Mouse (Mus musculus) midbrain, postnatal 0 days (tissue): Measurements from ENCODE around the gene Fbxw9. TPM values are rescaled to one million over a fixed set of nuclear protein-coding genes. Genes with fewer than 3 reads are reported as not detected.
A peak's percentile ranks its signal among the peaks of the same experiment; 100 is the strongest.

Source experiments
- ATAC-seq: fragments of 200-750 bp; cut with Nextera tagmentation; 2 replicates; pipeline ENCODE4 v1.8.0; 2017; ENCODE audit warnings: moderate number of reproducible peaks, mild to moderate bottlenecking, moderate TSS enrichment, moderate library complexity; ENCODE audit not compliant: low FRiP score
- DNase-seq: peaks from one replicate; pipeline ENCODE4 v3.0.0-alpha.2; 2015; ENCODE audit warnings: low spot score
- H3K27ac ChIP-seq: fragments of 300-500 bp; sonication (generic); 2 replicates; pipeline ENCODE4 v1.5.1; 2014; ENCODE audit warnings: low read depth, mild to moderate bottlenecking, low read length, mixed read lengths
- H3K27me3 ChIP-seq: fragments of 300-500 bp; sonication (generic); 2 replicates; pipeline ENCODE4 v1.6.1; 2014; ENCODE audit warnings: low read length, control low read depth, mixed read lengths; ENCODE audit not compliant: insufficient read depth
- H3K36me3 ChIP-seq: fragments of 300-500 bp; sonication (generic); 2 replicates; pipeline ENCODE4 v1.6.1; 2014; ENCODE audit warnings: low read length, control low read depth, mixed read lengths; ENCODE audit not compliant: insufficient read depth
- H3K4me1 ChIP-seq: fragments of 300-500 bp; sonication (generic); 2 replicates; pipeline ENCODE4 v1.6.1; 2014; ENCODE audit warnings: mild to moderate bottlenecking, control low read depth, antibody characterized with exemption, low read length, mixed read lengths; ENCODE audit not compliant: insufficient read depth
- H3K4me2 ChIP-seq: fragments of 300-500 bp; sonication (generic); 2 replicates; pipeline ENCODE4 v1.6.1; 2014; ENCODE audit warnings: low read depth, mild to moderate bottlenecking, low read length, mixed read lengths; ENCODE audit not compliant: poor library complexity, severe bottlenecking
- H3K4me3 ChIP-seq: fragments of 300-500 bp; sonication (generic); 2 replicates; pipeline ENCODE4 v1.5.1; 2014; ENCODE audit warnings: low read depth, mild to moderate bottlenecking, low read length, moderate library complexity
- H3K9ac ChIP-seq: fragments of 300-500 bp; sonication (generic); replicated peaks from 2 replicates; pipeline ENCODE4 v1.6.1; 2014; ENCODE audit warnings: mild to moderate bottlenecking, low read length, moderate library complexity, mixed read lengths; ENCODE audit not compliant: poor library complexity, severe bottlenecking
- H3K9me3 ChIP-seq: fragments of 300-500 bp; sonication (generic); 2 replicates; pipeline ENCODE4 v1.6.1; 2016; ENCODE audit warnings: low read length, control low read depth
- CTCF ChIP-seq: IDR thresholded peaks from 2 replicates; pipeline ENCODE4 v1.5.1; 2016; ENCODE audit warnings: antibody characterized with exemption, mild to moderate bottlenecking
- WGBS: fragments of 180-500 bp; shearing (Covaris S2); extraction: QIAGEN DNeasy Blood & Tissue Kit; methylation state at CpG from one replicate; pipeline ENCODE4 v1.1.7; 2014; 5-methylcytosine and 5-hydroxymethylcytosine counted together
- polyA plus RNA-seq: library from polyadenylated mRNA; unstranded; fragments of >200 nt; fragmentation: Nextera tagmentation; extraction: Ambion mirVana; gene quantifications from 2 replicates; pipeline ENCODE4 v1.2.1, GENCODE M21; 2015
- total RNA-seq: library from RNA; depleted of rRNA; stranded (reverse); fragments of >200 nt; gene quantifications from 2 replicates; pipeline ENCODE4 v1.2.3, GENCODE M21; 2014

The Fbxw9 gene
- total and polyA plus RNA-seq, 2 experiments from 2014 or later, result 92.1 to 113 TPM

DNA sequence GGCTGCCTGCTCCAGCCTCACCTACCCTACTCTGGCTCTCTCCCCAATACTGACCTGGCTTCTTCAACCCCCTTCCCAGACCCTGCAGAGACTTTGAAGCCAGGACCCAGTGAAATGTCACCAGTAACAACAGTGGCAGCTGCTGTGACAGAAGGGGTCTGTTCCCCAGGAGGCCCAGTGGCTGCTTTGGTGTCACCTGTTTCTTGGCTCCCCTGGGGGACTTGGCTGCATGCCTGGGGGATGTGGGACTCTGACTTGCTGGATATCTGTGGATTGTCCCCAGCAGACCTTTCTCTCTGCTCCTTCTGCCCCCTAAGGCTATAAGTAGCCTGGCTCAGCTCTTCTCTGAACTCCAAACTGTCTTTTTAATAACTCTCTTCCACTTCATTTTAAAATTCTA, 8.1 kb downstream of the Fbxw9 start, which contains the start of gene Gm5741:
Gm5741 (minus strand) TSS at position 1 of the 400 bp plus-strand sequence.
- Histone ChIP-seq H3K4me2 (no peak within 1 kb of the TSS), H3K36me3 (peaks cover 32% of the 10 kb centered on the region), H3K9me3 (no peaks in the 10 kb centered on the region), H3K4me3 (no peak within 1 kb of the TSS), H3K4me1 (no peaks in the 10 kb centered on the region), H3K9ac (no peak within 1 kb of the TSS), H3K27me3 (no peaks in the 10 kb centered on the region), H3K27ac (no peak within 1 kb of the TSS)
- no peak for ATAC-seq
- no peak for TF ChIP-seq CTCF
- DNase-seq, result no peak

DNA sequence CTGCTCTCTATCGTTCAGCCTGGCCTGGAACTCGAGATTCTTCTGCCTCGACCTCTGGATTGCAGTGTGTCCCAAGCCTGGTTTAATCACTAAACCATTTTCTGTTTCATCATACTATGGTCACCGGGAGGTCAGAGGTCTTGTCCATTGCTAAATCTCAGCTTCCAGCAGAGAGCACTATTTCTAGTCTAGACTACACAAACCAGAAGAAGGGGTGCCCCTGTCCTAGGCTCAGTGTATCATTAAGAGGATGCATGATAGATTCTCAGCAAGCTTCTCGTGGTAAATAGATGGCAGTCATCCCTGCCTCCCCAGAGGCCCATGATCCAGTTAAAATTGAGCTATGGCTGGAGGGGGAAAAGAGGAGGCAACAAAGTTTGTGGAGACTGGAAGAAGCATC, 11.2 kb downstream of the Fbxw9 start:
- peaks cover 40% of the 10 kb centered on the region for H3K36me3 ChIP-seq
- H3K27ac ChIP-seq, result peak overlapping the region; percentile 91
- TF ChIP-seq CTCF, result no peak
- no peak overlapping the region for H3K9ac ChIP-seq
- no peak for DNase-seq
- ATAC-seq, result no peak
- 83% methylated on average over 5 of the region's 5 CpGs for WGBS
- peak overlapping the region; percentile 47 for H3K4me2 ChIP-seq
- no peaks in the 10 kb centered on the region for H3K9me3 ChIP-seq
- no peaks in the 10 kb centered on the region for H3K27me3 ChIP-seq
- H3K4me3 ChIP-seq, result peak overlapping the region; percentile 92; the same call in 1 of the 2 replicates
- no peaks in the 10 kb centered on the region for H3K4me1 ChIP-seq

DNA sequence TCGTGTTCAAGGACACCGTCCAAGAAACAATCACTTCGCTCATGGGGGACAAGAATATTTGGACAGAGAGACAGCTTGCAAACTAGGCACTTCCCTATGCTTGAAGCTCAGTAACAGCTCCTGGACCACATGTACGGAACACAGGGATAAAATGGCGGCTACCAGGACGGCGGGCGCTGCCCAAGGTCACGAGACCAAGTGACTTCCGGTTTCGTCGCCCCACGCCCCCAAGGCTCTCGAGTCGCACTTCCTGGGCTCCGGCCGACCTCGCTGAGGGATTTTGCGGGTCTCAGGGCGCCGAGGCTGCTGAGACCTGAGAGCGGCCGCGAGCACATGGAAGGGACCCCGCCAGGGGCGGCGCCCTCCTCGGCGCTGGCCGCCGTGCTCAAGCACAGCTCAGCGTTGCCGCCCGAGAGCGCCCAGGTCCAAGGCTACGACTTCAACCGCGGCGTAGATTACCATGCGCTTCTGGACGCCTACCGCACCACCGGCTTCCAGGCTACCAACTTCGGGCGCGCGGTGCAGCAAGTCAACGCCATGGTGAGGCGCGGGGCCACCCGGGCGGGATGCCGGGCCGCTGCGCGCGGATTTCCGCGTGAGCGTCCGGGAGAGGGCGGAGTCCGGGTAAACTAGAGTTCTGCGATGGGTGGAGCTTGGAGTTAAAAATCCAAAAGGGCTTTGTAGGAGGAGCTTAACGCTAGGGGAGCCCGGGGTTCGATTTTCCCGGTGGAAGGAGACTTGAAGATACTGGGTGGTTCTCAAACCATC, 11.8 kb downstream of the Fbxw9 start, which contains the start of gene Dhps:
Dhps (plus strand) TSS at position 244 of the 768 bp plus-strand sequence.
- H3K4me1 ChIP-seq, result no peaks in the 10 kb centered on the region
- WGBS, result under 1% methylated on average over 66 of the region's 68 CpGs
- ATAC-seq (peak; percentile 90), DNase-seq (peak; percentile 96)
- TF ChIP-seq CTCF, result peak; percentile 36
- peak within 1 kb of the TSS; percentile 91 for H3K27ac ChIP-seq
- peak within 1 kb of the TSS; percentile 92 for H3K9ac ChIP-seq
- no peaks in the 10 kb centered on the region for H3K9me3 ChIP-seq
- peak within 1 kb of the TSS; percentile 47 for H3K4me2 ChIP-seq
- peak within 1 kb of the TSS; percentile 92 for H3K4me3 ChIP-seq
- no peaks in the 10 kb centered on the region for H3K27me3 ChIP-seq
- peaks cover 40% of the 10 kb centered on the region for H3K36me3 ChIP-seq

DNA sequence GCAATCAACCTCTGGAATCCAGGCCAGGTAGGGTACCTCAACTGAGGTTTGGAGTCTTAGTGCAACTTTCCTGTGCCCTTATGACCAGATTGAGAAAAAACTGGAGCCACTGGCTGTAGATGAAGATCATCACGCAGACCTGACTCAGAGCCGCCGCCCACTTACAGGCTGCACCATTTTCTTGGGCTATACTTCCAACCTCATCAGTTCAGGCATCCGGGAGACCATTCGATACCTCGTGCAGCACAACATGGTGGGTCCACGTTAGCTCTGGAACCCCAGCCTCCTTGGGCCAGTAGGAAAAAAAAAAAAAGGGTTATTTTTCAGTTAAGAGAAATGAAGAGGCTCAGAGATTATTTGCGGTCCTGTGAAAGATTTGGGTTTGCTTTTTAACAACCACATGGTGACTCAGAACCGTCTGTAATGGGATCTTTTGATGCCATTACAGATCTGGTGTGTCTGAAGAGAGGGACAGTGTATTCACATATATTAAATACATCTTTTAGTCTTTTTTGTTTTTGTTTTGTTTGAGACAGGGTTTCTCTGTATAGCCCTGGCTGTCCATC, 12.6 kb downstream of the Fbxw9 start:
- Histone ChIP-seq H3K9ac (peak overlapping the region; percentile 92; the same call in 1 of the 2 replicates), H3K36me3 (peaks cover 38% of the 10 kb centered on the region), H3K9me3 (no peaks in the 10 kb centered on the region), H3K4me2 (peak overlapping the region; percentile 47), H3K27ac (peak overlapping the region; percentile 91), H3K27me3 (no peaks in the 10 kb centered on the region), H3K4me3 (peak overlapping the region; percentile 92), H3K4me1 (no peaks in the 10 kb centered on the region)
- ATAC-seq, result no peak
- no peak for DNase-seq
- WGBS, result 39% methylated on average over 9 of the region's 9 CpGs
- TF ChIP-seq CTCF, result no peak

DNA sequence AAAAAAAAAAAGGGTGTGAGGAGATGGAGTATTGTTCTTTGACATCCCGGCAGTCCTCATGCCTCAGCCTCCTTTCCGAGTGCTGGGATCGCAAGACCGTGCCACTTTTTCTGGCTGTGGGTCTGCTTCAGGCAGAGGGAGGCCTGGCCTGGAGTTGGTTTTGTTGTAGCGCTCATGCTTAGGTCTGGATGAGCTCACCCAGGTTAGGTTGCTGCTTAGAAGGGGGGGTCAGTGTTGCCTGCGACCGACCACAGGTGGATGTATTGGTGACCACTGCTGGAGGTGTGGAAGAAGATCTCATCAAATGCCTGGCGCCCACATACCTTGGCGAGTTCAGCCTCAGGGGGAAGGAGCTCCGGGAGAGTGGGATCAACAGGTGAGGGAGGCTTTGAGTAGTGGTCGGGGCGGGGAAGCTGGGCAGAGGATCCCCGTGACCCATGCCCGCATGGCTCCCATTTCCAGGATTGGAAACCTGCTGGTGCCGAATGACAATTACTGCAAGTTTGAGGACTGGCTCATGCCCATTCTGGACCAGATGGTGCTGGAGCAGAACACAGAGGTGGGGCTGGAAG, 13.3 kb downstream of the Fbxw9 start:
- no peaks in the 10 kb centered on the region for H3K9me3 ChIP-seq
- H3K27me3 ChIP-seq, result no peaks in the 10 kb centered on the region
- peaks cover 37% of the 10 kb centered on the region for H3K36me3 ChIP-seq
- no peak overlapping the region for H3K4me3 ChIP-seq
- WGBS, result 95% methylated on average over 15 of the region's 15 CpGs
- peak overlapping the region; percentile 47; the same call in 1 of the 2 replicates for H3K4me2 ChIP-seq
- H3K9ac ChIP-seq, result no peak overlapping the region
- DNase-seq (no peak), ATAC-seq (no peak)
- no peak overlapping the region for H3K27ac ChIP-seq
- H3K4me1 ChIP-seq, result no peaks in the 10 kb centered on the region
- no peak for TF ChIP-seq CTCF

DNA sequence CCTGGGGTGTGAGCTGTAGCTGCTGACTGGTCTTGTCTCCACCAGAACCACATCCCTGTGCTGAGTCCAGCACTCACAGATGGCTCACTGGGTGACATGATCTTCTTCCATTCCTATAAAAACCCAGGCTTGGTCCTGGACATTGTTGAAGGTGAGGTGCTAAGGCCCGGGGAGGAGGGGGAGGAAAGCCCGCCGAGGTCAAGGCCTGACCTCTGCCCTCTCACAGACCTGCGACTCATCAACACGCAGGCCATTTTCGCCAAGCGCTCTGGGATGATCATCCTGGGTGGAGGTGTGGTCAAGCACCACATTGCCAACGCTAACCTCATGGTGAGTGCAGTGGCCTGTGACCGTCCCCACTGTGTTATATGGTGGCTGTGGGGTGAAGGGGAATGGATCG, 14.3 kb downstream of the Fbxw9 start:
- TF ChIP-seq CTCF, result no peak
- DNase-seq, result no peak
- Histone ChIP-seq H3K4me1 (no peaks in the 10 kb centered on the region), H3K9me3 (no peaks in the 10 kb centered on the region), H3K4me3 (no peak overlapping the region), H3K36me3 (peaks cover 34% of the 10 kb centered on the region), H3K9ac (no peak overlapping the region), H3K4me2 (no peak overlapping the region), H3K27ac (no peak overlapping the region), H3K27me3 (no peaks in the 10 kb centered on the region)
- ATAC-seq, result no peak
- 83% methylated on average over 10 of the region's 10 CpGs for WGBS
